In the genomic region with DNA sequence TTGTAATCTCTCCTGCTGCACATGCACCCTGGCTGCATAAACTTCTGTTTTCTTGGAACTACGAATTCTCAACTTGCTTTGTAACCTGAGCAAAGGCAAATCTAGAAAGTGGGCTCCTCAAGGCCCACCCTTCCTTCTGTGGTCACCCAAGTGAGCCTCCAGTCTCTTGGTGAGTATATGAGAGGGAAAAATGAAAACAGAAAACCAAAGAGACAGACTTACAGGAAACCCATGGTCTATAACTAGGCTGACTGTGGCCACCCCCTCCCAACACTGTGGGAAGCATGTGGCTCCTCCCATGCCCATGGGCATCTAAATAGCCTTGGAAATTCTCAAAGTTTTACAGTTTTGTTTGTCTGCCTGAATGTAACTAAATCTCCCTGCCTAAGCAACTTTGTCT, we compare ENCODE assay signal across 27 mouse cellular contexts.
DNase-seq lines count a peak whose midpoint lies in the region; ATAC-seq and TF ChIP-seq lines count a peak whose summit lies in the region.
"Had no signal": no experiment of that assay in that cellular context is flagged by ENCODE, and none has a peak within 500 bp of the region (broad histone marks: within the 10 kb centered on the region; RNA-seq: fewer than 3 reads in every experiment).

No protein-coding gene starts in this region.

- DNase-seq in hindbrain, embryonic 10.5 days (ENCODE audit: low spot score), result no peak
- DNase-seq in hindbrain, postnatal 0 days (ENCODE audit: low spot score), result no peak
- DNase-seq in cerebellum, adult 11 months, result no peak
- no peak for DNase-seq in thymus, postnatal 4 days
- no peak for DNase-seq in kidney, postnatal 25 days
- DNase-seq: adrenal gland, adult 8-10 months; adrenal gland, postnatal 14 days; adrenal gland, postnatal 36 days; B cell, adult 2 months; cerebellum, adult 18-20 months; cerebellum, adult 8-10 months; cerebellum, adult 9-11 months; cerebellum, postnatal 25 days had no signal

- H3K36me3 ChIP-seq in hindbrain, embryonic 10.5 days, result no peaks in the 10 kb centered on the region
- no peaks in the 10 kb centered on the region; the same call in 1 of the 2 replicates for H3K36me3 ChIP-seq in hindbrain, postnatal 0 days (ENCODE audit: insufficient read depth, low read length)
- H3K36me3 ChIP-seq in embryonic facial prominence, embryonic 15.5 days, result no peaks in the 10 kb centered on the region
- H3K36me3 ChIP-seq: embryonic facial prominence, embryonic 13.5 days; forebrain, embryonic 10.5 days; forebrain, embryonic 12.5 days; G1E had no signal

- no peaks in the 10 kb centered on the region for H3K9me3 ChIP-seq in hindbrain, embryonic 10.5 days
- H3K9me3 ChIP-seq in hindbrain, postnatal 0 days (ENCODE audit: low read length), result no peaks in the 10 kb centered on the region
- no peaks in the 10 kb centered on the region for H3K9me3 ChIP-seq in embryonic facial prominence, embryonic 15.5 days (replicated peaks)
- H3K9me3 ChIP-seq: embryonic facial prominence, embryonic 13.5 days; forebrain, embryonic 10.5 days; forebrain, embryonic 12.5 days; G1E had no signal

- 89% methylated on average over 1 of the region's 1 CpGs for WGBS in hindbrain, embryonic 10.5 days
- WGBS in hindbrain, postnatal 0 days, result 72% methylated on average over 1 of the region's 1 CpGs
- 57% methylated on average over 1 of the region's 1 CpGs for WGBS in embryonic facial prominence, embryonic 15.5 days

- H3K4me2 ChIP-seq in hindbrain, postnatal 0 days (ENCODE audit: low read depth, low read length), result no peak overlapping the region
- no peak overlapping the region for H3K4me2 ChIP-seq in embryonic facial prominence, embryonic 15.5 days (replicated peaks)
- H3K4me2 ChIP-seq: embryonic facial prominence, embryonic 13.5 days; forebrain, embryonic 12.5 days had no signal

- no peak overlapping the region for H3K9ac ChIP-seq in hindbrain, postnatal 0 days (replicated peaks; ENCODE audit: low read length)
- no peak overlapping the region for H3K9ac ChIP-seq in embryonic facial prominence, embryonic 15.5 days
- H3K9ac ChIP-seq: embryonic facial prominence, embryonic 13.5 days; forebrain, embryonic 12.5 days had no signal

- no peak overlapping the region for H3K4me3 ChIP-seq in hindbrain, embryonic 10.5 days
- H3K4me3 ChIP-seq in hindbrain, postnatal 0 days (ENCODE audit: low read length), result no peak overlapping the region
- no peak overlapping the region for H3K4me3 ChIP-seq in embryonic facial prominence, embryonic 15.5 days (replicated peaks)
- H3K4me3 ChIP-seq: embryonic facial prominence, embryonic 13.5 days; erythroblast, embryonic 14.5 days; forebrain, embryonic 10.5 days; forebrain, embryonic 12.5 days had no signal

- peak overlapping the region; percentile 29; the same call in 1 of the 2 replicates for H3K27ac ChIP-seq in hindbrain, embryonic 10.5 days
- no peak overlapping the region for H3K27ac ChIP-seq in hindbrain, postnatal 0 days
- no peak overlapping the region for H3K27ac ChIP-seq in embryonic facial prominence, embryonic 15.5 days (replicated peaks)
- H3K27ac ChIP-seq: embryonic facial prominence, embryonic 13.5 days; forebrain, embryonic 10.5 days; forebrain, embryonic 12.5 days had no signal

- H3K4me1 ChIP-seq in hindbrain, embryonic 10.5 days (replicated peaks), result peaks cover 1% of the 10 kb centered on the region
- H3K4me1 ChIP-seq in hindbrain, postnatal 0 days (ENCODE audit: insufficient read depth, low read length), result 0 out of 2 replicates have a peak, but pooled peaks cover 3% of the 10 kb centered on the region
- H3K4me1 ChIP-seq in embryonic facial prominence, embryonic 15.5 days, result no peaks in the 10 kb centered on the region
- H3K4me1 ChIP-seq: embryonic facial prominence, embryonic 13.5 days; forebrain, embryonic 12.5 days had no signal

- H3K27me3 ChIP-seq in hindbrain, embryonic 10.5 days (ENCODE audit: insufficient read depth, poor library complexity, severe bottlenecking), result no peaks in the 10 kb centered on the region
- H3K27me3 ChIP-seq in hindbrain, postnatal 0 days (ENCODE audit: insufficient read depth, low read length), result no peaks in the 10 kb centered on the region
- H3K27me3 ChIP-seq in embryonic facial prominence, embryonic 15.5 days, result no peaks in the 10 kb centered on the region
- H3K27me3 ChIP-seq: CH12.LX; embryonic facial prominence, embryonic 13.5 days; Patski had no signal

- TF ChIP-seq CTCF in hindbrain, postnatal 0 days (IDR thresholded peaks at IDR 0.05; ENCODE audit: low read depth), result no peak

- no peak for ATAC-seq in hindbrain, postnatal 0 days
- ATAC-seq in common myeloid progenitor, adult 5-6 weeks (replicated peaks; ENCODE audit: low read depth, poor library complexity, severe bottlenecking), result peak; percentile 82
- peak; percentile 80; the same call in 1 of the 2 replicates for ATAC-seq in embryonic facial prominence, embryonic 15.5 days (ENCODE audit: insufficient number of reproducible peaks, low FRiP score, low TSS enrichment, low read depth)
- peak; percentile 34; the same call in 1 of the 2 replicates for ATAC-seq in megakaryocyte progenitor cell, adult 5-6 weeks (replicated peaks; ENCODE audit: poor library complexity)
- ATAC-seq: activated CD4-positive, CD25-positive, alpha-beta regulatory T cell, adult 4 months; CD4-positive, CD25-positive, alpha-beta regulatory T cell, adult 4 months; forebrain, embryonic 14.5 days; forebrain, embryonic 16.5 days; Patski had no signal
